Mouse (Mus musculus): ENCODE results near the gene Cyth4.

The Cyth4 gene

DNA sequence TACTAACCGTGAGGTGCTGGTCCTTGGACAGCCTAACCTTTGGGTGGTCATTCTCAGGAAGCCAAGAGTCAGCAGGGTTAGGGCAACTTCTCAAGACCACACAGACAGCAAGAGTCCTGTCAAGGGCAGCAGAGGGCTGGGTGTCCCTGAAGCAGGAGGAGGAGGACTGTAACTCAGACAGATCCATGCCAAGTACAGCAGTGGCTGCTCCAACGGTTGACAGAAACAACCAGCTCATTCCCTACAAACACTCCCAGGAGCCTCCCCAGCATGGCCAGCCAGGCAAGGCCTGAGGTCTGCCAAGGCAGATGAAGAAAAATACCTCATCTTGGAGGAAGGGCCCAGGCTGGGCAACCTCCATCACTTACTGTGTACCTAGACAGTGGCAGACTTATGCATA, 20.1 kb downstream of the Cyth4 start:
- DNase-seq (ENCODE audit: low spot score) = no peak

DNA sequence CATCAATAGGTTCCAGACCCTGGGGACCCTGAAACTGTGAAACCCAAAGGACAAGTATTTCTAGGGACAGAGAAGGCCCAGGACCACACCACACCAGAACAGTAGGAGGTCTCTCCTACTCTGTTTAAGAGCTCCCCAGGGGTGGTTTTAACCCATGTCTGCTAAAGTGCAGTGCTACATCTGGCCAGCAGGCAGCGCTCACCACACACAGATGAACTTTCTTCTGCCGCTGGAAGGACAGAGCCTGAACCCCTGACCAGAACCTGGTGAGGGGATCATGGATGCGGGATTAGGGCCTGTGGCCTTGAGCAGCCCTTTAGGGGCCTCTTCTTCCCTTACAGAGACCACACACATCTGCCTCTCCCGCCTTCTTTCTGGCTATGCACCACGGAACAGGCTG, 26.6 kb downstream of the Cyth4 start:
- peak; percentile 24 for DNase-seq (ENCODE audit: low spot score)

DNA sequence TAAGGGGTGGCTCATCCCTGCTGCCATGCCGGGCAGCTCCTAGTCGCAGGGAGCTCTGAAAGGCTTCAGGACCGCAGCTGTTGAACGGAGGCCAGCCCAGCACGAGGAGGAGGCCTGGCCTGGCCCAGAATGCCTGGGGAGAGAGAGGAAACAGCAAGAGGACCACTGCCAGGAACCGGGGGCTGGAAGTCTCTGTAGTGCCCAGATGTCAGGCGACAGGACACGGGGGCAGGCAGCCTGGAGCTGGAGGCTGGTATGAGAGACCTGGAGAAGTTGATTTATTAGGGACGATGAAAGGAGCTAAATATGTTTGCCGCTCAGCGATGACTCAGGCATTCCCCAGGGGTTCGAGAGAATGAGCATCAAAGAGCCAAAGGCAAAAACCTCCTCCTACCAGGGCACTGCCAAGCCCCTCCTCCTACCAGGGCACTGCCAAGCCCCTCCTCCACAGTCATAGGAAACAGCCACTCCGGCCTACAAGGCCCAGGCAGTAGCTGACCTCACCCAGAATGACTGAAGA, 27.6 kb downstream of the Cyth4 start:
- DNase-seq (ENCODE audit: low spot score) = no peak

DNA sequence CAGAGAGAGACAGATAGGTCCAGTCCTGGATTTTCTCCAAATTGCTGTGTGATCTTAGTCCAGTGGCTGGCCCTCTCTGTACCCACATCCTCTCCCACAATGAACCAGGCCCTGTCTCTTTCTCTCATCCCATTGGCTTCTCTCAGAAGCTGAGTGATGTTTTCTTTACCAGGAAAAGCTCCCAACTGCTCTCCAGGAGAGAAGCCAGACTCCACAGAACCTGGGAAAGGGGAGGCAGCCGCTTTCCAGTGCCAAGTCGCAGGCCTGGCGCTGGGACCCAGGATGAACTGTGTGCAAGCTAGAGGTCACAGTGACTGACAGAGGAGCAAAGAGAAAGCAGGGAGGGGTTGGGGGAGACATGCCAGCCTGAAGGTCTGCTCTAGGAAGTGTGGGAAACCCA, 28.1 kb downstream of the Cyth4 start:
- DNase-seq (ENCODE audit: low spot score) = no peak

DNA sequence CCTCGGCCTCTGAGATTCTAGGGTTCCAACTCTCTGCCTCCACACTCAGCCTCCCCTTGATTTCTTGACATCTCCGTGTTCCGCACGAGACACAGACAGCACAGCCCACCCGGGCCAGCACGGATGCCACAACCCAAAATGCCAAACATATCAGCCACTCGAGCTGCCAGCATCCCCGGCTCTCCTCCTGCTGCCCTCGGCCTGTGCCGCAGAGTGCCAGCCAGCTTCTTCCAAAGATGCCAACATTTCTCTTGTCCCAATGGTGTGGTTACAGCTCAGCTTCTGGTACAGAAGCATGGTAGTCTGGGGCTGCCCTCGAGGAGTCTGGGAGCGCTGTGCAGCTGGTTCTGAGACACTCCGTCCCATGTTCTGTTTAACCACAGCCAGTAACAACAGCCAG, 29.4 kb downstream of the Cyth4 start:
- no peak for DNase-seq (ENCODE audit: low spot score)

DNA sequence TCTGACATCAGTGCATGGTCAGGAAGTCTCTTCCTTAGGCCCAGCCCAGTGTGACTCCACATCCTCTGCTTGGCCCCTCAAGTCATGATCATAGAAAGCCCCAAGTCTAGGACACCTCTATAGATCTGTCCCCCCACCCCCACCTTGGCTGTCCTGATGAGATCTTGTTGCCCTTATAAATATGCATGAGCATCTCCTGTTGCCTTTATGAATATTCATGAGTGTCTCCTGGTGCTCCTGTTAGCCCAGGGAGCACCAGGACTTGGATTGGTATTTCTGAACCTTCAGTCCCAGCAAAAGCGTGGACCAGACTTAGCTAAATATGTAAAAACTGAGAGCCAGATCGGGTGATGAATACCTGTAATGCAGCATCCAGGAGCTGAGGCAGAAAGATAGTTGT, 35.5 kb downstream of the Cyth4 start:
- no peak for DNase-seq (ENCODE audit: low spot score)

DNA sequence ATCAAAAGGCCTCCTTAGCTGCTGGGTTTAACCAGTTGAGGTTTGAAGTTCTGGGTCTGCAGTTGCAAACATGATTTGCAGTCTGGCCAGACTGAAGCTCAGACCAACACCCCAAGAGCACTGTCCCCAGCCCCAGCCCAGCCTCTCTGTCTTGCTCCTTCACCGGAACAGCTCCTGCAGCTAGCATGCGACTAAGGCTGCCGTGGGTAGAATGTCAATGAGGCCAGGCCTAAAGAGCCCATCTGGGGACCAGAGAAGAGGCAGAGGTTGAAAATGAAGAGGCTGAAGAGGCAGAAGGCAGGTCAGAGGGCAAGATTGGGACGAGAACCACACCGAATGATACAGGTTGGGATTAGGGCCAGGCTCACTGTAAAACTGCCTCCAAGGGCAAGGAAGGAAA, 36.6 kb downstream of the Cyth4 start:
- DNase-seq (ENCODE audit: low spot score) = no peak

DNA sequence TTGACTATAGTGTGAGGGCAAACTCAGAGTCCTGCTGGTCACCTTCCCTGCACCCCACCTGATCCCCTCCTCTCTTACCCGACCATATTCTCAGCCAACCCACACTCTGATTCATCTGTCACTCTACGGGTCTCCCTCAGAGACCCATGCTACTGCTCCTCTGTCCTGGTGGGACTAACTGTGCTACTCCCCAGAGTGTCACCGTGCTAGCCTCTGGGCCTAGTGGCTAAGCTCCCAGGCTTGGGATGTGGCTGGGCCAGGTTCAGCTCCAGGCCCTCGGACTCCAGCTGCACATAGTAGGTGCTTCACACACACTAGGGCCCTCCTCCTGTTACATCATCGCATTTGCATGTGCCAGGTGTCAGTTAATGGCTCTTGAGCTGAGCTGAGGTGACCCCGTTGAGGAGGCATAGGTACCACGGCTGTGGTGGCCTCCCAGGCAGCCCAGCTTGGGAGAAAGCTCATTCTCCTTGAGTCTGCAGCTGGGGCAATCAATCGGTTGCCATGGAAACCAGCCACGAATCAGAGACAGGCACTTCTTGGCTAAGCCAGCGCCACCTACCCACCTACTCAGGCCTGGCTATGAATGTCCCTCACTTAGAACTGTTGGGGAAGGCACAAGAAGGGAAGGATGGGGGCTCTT, 37.4 kb downstream of the Cyth4 start:
- peak; percentile 13 for DNase-seq (ENCODE audit: low spot score)

DNA sequence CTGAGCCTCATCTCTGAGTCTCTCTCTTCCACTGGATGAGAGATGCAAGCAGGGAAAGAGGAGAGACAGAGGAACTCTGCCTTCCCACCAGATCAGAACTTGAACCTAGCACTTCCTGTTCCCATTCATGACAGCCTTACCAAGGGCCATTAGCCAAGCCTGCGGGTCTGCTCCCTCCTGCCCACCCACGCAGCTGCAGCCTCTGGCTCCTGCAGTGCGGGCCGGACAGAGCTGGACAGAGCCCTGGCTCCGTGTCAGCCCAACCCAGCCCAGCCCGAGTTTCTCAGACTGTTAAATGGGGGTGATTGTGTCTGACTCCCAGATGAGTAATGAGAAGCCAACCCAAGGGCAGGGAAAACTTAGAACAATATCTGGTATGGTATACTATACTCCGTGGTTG, 38.4 kb downstream of the Cyth4 start:
- no peak for DNase-seq (ENCODE audit: low spot score)

DNA sequence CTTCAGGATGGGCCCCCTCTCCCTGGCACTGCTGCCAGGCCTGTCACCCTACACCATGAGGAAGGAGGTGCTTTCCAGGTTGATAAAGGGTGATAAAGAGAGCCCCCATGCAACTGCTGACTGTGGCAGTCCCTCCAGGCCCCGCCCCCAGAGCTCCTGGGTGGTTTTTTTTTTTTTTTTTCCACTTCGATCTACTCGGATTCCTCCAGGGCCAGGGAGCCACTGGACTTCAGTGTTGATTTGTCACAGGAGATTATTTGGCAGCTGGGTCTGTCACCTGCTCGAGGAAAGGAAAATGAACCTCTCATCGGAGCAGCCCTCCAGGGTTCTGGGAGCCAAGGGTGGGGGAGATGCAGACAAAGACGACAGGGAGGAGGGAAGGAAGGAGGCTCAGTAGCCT, 46.8 kb downstream of the Cyth4 start:
- no peak for DNase-seq (ENCODE audit: low spot score)

DNA sequence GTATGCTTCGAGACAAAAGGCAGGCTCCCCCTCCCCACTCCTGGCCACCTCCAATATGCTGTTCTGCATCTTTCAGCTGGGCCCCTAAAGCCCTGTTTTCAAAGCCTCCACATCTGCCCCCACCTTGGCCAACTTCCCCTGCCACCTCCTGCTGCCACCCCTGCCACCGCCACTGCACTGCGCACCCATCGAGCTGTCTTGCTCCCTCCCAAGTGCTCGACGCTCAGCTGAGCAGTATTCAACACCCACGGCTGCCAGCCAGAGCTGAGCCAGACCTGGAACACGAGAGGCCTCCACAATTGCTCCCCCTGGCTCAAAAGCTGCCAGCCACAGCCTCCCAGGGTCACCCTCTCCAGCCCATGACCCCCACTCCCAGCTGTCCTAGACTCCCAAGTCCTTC, 47.8 kb downstream of the Cyth4 start:
- no peak for DNase-seq (ENCODE audit: low spot score)

DNA sequence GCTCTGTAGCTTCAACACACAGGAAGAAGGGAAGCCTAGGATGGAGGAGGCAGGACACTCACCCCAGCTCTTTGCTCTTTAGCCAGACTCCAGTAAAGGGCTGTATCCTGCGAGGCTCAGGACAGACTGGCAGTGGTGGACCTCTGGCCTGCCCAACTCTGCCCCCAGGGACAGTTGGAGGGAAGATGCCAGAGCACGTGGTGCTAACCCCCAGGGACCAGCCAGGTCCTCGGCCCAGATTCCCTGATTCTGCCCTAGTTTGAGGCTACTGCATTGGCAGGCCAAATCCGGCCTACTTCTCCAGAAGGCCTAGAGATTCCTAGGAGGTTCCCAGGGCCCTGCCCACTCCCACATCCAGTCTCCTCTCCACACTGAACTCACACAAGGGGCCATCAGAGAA, 50.9 kb downstream of the Cyth4 start:
- no peak for DNase-seq (ENCODE audit: low spot score)

DNA sequence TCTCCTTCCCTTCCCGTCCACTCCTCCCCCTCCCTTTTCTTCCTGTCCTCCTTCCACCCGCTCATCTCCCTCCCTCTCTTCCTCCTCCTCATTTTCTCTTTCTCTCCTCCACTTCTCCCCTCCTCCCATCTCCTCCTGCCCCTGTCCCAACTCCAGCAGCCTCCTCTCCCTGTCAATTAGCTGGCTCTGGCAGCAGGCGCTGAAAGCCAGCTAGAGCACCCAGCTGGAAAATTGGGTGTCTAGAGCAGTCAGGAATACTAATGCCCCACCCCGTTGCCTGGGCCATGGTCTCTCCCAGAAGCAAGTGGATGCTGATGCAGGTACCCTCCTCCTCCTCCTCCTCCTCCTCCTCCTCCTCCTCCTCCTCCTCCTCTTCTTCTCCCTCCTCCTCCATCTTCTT, 54.3 kb downstream of the Cyth4 start:
- no peak for DNase-seq (ENCODE audit: low spot score)

DNA sequence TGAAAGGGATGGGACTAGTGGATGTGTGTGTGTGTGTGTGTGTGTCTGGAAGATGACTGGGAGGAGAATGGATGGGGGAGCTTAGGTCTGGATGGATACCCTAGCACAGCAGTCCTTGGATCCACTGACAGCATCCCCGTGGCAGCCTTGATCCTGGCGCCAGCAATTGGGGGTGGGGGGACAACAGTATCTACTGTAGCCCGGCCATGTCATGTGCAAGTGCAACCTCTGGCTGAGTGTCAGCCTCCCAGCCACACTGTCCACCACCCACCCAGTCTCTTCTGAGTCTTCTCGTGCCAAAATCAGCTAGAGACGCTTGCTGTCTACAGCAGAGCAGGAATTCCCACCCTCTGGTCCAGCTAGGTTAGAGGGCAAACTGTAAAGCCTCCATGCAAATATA, 67.4 kb downstream of the Cyth4 start:
- DNase-seq (ENCODE audit: low spot score) = no peak

DNA sequence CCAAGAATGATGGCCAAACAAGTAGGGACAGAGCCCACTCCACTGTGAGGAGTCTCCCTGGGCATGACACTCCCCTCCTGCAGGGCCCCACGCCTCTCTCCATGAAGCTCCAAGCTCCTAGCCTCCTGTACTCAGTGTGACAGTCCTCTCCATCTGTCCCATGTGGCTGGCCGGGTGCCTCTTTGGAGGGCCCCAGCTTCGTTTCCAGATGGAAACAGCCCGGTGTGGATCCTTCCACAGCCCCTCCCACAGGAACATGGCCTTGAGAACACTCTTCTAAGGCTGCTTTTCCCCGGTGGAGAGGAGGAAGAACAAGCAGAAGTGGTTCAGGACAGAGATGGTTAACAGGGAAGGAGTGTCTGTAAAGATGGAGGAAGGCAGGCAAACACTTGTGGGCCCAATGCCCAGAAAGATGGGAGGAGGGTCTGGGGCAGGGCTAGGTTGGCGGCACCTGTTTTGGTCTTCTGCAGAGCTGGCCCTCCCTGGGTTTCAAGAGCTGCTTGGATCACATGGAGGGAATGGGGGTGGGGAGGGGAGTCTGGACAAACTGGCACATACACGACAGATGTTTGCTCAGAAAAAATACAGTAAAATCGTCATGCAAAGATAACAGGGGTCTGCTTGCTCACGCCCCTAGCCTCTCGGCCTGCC, 72.5 kb downstream of the Cyth4 start:
- no peak for DNase-seq (ENCODE audit: low spot score)

DNA sequence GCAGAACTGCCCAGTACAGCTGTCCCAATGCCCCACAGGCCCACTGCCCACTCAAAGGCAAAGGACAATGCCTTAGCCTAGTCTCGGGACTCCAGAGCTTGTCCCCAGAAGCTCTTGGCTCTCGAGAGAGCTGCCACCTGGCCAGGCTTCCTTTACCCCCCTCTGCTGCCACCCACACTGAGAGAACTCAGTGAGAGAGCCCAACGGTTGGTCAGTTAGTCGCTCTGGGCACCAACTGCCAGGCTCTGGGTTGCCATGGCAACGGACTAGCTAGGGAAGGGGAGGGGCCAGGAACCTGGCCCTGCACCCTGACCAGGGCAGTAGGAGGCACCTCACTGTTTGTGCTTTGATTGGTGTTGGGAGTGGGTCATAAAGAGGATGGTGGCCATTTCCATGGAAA, 73.5 kb downstream of the Cyth4 start:
- DNase-seq (ENCODE audit: low spot score) = no peak

Measured in c-Kit-positive CD71-positive TER-119-positive erythroid progenitor cells, embryonic 14.5 days (primary cell).